ENCODE assay signal across 24 mouse cellular contexts in genomic region chr6:11999506-11999905, GRCm38 (mm10).
"Had no signal": no experiment of that assay in that cellular context is flagged by ENCODE, and none has a peak within 500 bp of the region (broad histone marks: within the 10 kb centered on the region; RNA-seq: fewer than 3 reads in every experiment).

No protein-coding gene starts in this region.

- H3K9me3 ChIP-seq: heart, embryonic 13.5 days; heart, embryonic 15.5 days; hindbrain, embryonic 12.5 days; intestine, embryonic 15.5 days; limb, embryonic 13.5 days; limb, embryonic 15.5 days; liver, embryonic 12.5 days had no signal

- H3K4me2 ChIP-seq: heart, embryonic 11.5 days; heart, embryonic 13.5 days; heart, embryonic 15.5 days; hindbrain, embryonic 12.5 days; hindbrain, embryonic 14.5 days; intestine, embryonic 15.5 days; limb, embryonic 13.5 days; limb, embryonic 15.5 days; liver, embryonic 12.5 days had no signal

- H3K9ac ChIP-seq: forebrain, postnatal 0 days; heart, embryonic 13.5 days; heart, embryonic 15.5 days; hindbrain, embryonic 12.5 days; hindbrain, embryonic 14.5 days; intestine, embryonic 15.5 days; limb, embryonic 13.5 days; limb, embryonic 15.5 days; liver, embryonic 12.5 days; liver, embryonic 14.5 days had no signal

- H3K4me3 ChIP-seq: heart, adult 2 months; heart, embryonic 13.5 days; heart, embryonic 15.5 days; hindbrain, embryonic 12.5 days; intestine, embryonic 15.5 days; limb, embryonic 13.5 days; limb, embryonic 15.5 days; liver, embryonic 12.5 days had no signal

- H3K27me3 ChIP-seq: heart, embryonic 13.5 days; heart, embryonic 15.5 days; hindbrain, embryonic 12.5 days; intestine, embryonic 15.5 days; limb, embryonic 13.5 days; limb, embryonic 15.5 days; liver, embryonic 12.5 days had no signal

- DNase-seq: forebrain, postnatal 0 days; gastrocnemius, postnatal 14 days; gastrocnemius, postnatal 36 days; heart, adult 11 months; heart, adult 2 months; heart, postnatal 14 days; heart, postnatal 36 days; layer of hippocampus, adult 9-11 months; layer of hippocampus, postnatal 36 days; left cerebral cortex, postnatal 4 days; lung, adult 18-20 months had no signal

- ATAC-seq: forebrain, postnatal 0 days; hindbrain, embryonic 16.5 days; inflammation-experienced regulatory T-cells, adult 6 months; intestine, embryonic 15.5 days; intestine, postnatal 0 days; liver, embryonic 12.5 days had no signal

- H3K27ac ChIP-seq: heart, adult 2 months; hindbrain, embryonic 12.5 days; hindbrain, embryonic 14.5 days; intestine, embryonic 15.5 days; limb, embryonic 13.5 days; limb, embryonic 15.5 days; liver, embryonic 12.5 days; liver, embryonic 14.5 days had no signal

- H3K4me1 ChIP-seq: hindbrain, embryonic 12.5 days; intestine, embryonic 15.5 days; limb, embryonic 13.5 days; limb, embryonic 15.5 days; liver, embryonic 12.5 days had no signal
